Mouse (Mus musculus): ENCODE results near the gene Aifm1.

- no peak for TF ChIP-seq CTCF (IDR thresholded peaks at IDR 0.05; ENCODE audit: low read depth, low read length)
- no peak for TF ChIP-seq POLR2A (IDR thresholded peaks at IDR 0.05; ENCODE audit: extremely low read depth, insufficient read depth, low read length)
Observed at GRCm38 (mm10) chrX:48435477-48435900, 77.9 kb downstream of the Aifm1 start.
